Mouse (Mus musculus): ENCODE measurements at regions not wholly inside any gene's neighbourhood (a gene's known extent, or its start where the extent isn't known, plus 50 kb on each side); places are given as distances from the start of the nearest gene placed in this dataset.
A peak's percentile ranks its signal among the peaks of the same experiment; 100 is the strongest.

GRCm38 (mm10) chr4:131212711-131213110 lies 268.5 kb downstream of the Matn1 start:
- DNase-seq (ENCODE audit: low spot score in 2 of 2) = no peak

GRCm38 (mm10) chr4:131215682-131216081 lies 271.5 kb downstream of the Matn1 start:
- no peak for DNase-seq (ENCODE audit: low spot score in 2 of 2)

- DNase-seq (ENCODE audit: low spot score in 2 of 2) = no peak
Observed at GRCm38 (mm10) chr4:131216361-131216760, 272.2 kb downstream of the Matn1 start.

GRCm38 (mm10) chr4:131217083-131217482 lies 272.9 kb downstream of the Matn1 start:
- DNase-seq (ENCODE audit: low spot score in 2 of 2) = no peak

GRCm38 (mm10) chr4:131217571-131218155 lies 273.5 kb downstream of the Matn1 start:
- no peak for DNase-seq (ENCODE audit: low spot score in 2 of 2)

GRCm38 (mm10) chr4:131220966-131221365 lies 276.8 kb downstream of the Matn1 start:
- no peak for DNase-seq (ENCODE audit: low spot score in 2 of 2)

GRCm38 (mm10) chr4:131230361-131230760 lies 286.2 kb downstream of the Matn1 start:
- no peak for DNase-seq (ENCODE audit: low spot score in 2 of 2)

GRCm38 (mm10) chr4:131236611-131237031 lies 292.4 kb downstream of the Matn1 start:
- no peak for DNase-seq (ENCODE audit: low spot score in 2 of 2)

- DNase-seq (ENCODE audit: low spot score in 2 of 2) = no peak
Observed at GRCm38 (mm10) chr4:131238591-131238990, 294.4 kb downstream of the Matn1 start.

- DNase-seq (ENCODE audit: low spot score in 2 of 2) = no peak
Observed at GRCm38 (mm10) chr4:131239132-131239531, 294.9 kb downstream of the Matn1 start.

- DNase-seq (ENCODE audit: low spot score in 2 of 2) = no peak
Observed at GRCm38 (mm10) chr4:131240457-131240856, 296.3 kb downstream of the Matn1 start.

- no peak for DNase-seq (ENCODE audit: low spot score in 2 of 2)
Observed at GRCm38 (mm10) chr4:131242250-131242649, 298.1 kb downstream of the Matn1 start.

- no peak for DNase-seq (ENCODE audit: low spot score in 2 of 2)
Observed at GRCm38 (mm10) chr4:131243744-131244387, 299.7 kb downstream of the Matn1 start.

GRCm38 (mm10) chr4:131252602-131253442 lies 308.6 kb downstream of the Matn1 start:
- DNase-seq (ENCODE audit: low spot score in 2 of 2) = no peak

GRCm38 (mm10) chr4:131253443-131253817 lies 309.2 kb downstream of the Matn1 start:
- no peak for DNase-seq (ENCODE audit: low spot score in 2 of 2)

GRCm38 (mm10) chr4:131254243-131254642 lies 310.1 kb downstream of the Matn1 start:
- DNase-seq (ENCODE audit: low spot score in 2 of 2) = no peak

GRCm38 (mm10) chr4:131254691-131255090 lies 310.5 kb downstream of the Matn1 start:
- no peak for DNase-seq (ENCODE audit: low spot score in 2 of 2)

GRCm38 (mm10) chr4:131261236-131261635 lies 317.1 kb downstream of the Matn1 start:
- DNase-seq (ENCODE audit: low spot score in 2 of 2) = no peak

- DNase-seq (ENCODE audit: low spot score in 2 of 2) = no peak
Observed at GRCm38 (mm10) chr4:131262909-131263308, 318.7 kb downstream of the Matn1 start.

- DNase-seq (ENCODE audit: low spot score in 2 of 2) = no peak
Observed at GRCm38 (mm10) chr4:131266764-131267163, 322.6 kb downstream of the Matn1 start.

- DNase-seq (ENCODE audit: low spot score in 2 of 2) = peak in 1 of 2 experiments; percentile 11
Observed at GRCm38 (mm10) chr4:131267760-131268159, 323.6 kb downstream of the Matn1 start.

- DNase-seq (ENCODE audit: low spot score in 2 of 2) = no peak
Observed at GRCm38 (mm10) chr4:131270192-131270591, 326.0 kb downstream of the Matn1 start.

- DNase-seq (ENCODE audit: low spot score in 2 of 2) = no peak
Observed at GRCm38 (mm10) chr4:131272060-131272459, 327.9 kb downstream of the Matn1 start.
